Mouse (Mus musculus) T-helper 1 cell (primary cell): Measurements from ENCODE around the gene Lekr1.

ENCODE experiments used
- in situ Hi-C: fragments of 300-600 bp; cut with MboI, MseI; formaldehyde crosslinking; loops from one replicate; pipeline ENCODE4 v1.15.1; 2025; ENCODE audit warnings: high pct_unique_total_duplicates

Gene Lekr1

GRCm38 (mm10) chr3:65665977-65666766, at the start of gene Lekr1:
TSS of gene Lekr1 (plus strand) at chr3:65666228.
- in situ Hi-C loops: no loop called here

DNA sequence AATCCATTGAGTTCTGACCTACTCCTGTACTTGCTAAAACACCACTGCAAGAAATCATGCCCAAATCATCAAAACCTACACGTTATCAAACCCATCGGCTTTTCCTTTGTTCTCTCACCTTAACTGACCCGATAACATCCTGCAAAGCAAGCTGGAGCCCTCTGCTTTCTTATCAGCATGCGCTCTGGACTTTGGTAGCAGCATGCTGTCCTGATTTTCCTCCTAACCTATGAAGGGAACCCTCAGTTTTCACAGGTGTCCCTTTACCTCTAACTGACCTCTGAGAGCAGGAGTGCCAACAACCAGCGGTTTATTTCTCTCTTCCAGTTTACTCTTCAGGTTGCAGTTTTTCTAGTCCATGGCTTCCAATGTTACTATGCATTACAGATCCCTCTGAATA, 48.5 kb upstream of the Lekr1 start:
- in situ Hi-C loops: no loop called here

GRCm38 (mm10) chr3:65619340-65619739, 46.7 kb upstream of the Lekr1 start:
- in situ Hi-C loops: no loop called here

DNA sequence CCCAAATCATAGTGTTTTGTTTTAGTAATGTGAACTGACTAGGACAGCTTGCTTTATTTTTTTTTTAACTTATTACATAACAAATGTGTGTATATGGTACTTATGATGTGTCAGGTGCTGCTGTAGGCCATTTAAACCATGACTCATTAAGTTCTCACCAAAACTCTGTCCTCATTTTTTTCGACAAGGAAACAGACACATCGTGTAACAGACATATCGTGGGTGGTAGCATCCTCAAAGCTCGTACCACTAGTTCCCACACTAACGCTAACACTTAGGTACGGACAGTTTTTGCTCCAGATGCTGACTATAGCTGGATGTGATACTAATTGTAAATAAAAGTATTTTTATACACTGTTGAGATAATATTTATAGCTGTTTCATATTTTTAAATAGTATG, 43.0 kb upstream of the Lekr1 start:
- in situ Hi-C loops: no loop called here

DNA sequence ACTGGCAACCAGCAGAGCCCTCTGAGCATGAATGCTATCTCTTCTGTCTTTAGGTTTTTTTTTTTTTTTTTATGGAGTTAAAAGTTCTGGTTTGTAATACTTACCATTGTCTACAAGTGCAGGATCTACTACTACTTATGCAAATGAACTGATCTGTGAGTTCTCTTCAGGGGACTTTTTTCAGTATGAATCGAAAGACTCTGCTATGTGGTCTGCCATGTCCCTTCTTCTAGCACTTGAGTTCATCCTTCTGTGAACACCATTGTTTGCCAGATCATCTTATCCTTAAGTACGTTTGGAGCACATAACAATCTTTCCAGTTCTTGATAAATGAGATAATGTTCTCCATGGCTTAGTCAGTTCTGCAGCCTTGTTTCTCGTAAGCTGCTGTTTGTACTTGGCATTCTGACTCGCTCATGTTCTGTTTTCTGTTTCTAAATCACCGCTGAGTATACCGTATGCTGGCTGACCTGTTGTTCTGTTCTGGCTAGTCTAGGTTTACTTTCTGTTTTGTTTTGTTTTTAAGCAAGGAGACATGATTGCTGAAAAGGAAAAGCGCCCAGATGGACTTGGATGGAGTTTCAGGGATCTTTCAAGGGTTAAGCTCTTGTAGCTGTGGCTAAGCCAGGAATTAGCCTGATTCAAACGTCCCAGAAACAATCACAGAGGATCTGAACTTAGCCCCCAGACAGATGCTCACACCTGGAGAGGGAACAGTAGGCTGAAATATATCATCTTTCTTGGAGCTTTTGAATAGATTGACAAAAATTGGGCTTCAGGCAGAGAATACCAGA, 40.3 kb upstream of the Lekr1 start:
- in situ Hi-C loops: no loop called here

DNA sequence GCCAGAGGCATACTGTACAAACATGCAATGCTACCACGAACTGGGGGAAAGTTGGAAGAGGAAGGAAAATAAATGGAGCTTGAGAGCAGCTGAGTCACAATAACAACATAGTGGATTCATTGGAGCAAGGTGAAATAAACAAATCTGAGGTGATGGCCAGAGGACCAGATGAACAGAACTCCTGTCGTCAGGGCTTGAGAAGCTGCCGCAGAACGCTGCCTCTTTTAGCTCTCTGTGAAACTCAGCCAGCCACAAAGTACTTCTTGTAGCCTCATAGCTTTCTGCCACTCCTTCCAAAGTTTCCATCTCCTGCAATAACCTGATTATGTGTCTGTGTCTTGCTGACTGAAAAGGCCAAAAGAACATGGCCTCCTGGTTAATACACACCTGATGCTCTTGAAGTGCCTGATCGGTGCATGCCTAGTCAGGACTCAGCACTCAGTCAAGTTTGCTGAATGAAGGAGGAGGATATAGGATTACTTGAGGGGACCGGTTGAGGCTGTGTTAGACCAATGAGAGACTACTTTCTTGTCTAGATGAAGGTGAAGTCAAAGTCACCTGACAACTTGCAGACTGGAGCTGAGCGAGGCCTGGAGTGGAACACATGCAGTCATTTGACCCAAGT, 39.6 kb upstream of the Lekr1 start:
- in situ Hi-C loops: no loop called here

GRCm38 (mm10) chr3:65627021-65627706, 38.9 kb upstream of the Lekr1 start:
- in situ Hi-C loops: no loop called here

DNA sequence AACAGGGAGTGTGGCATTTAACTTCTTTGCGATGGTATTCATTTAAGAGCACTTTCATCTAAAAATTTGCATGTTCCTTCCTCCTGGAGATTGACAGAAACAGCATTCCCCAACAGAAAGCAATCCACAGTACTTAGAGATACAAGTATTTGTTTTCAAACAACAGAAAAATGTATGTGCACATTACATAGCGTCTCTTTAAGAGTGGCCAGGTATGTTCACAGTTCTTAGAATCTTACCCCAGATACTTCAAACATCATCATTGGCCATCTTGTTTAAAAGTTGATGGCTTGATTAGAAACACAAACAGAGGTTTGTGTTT, 38.4 kb upstream of the Lekr1 start:
- in situ Hi-C loops: no loop called here

GRCm38 (mm10) chr3:65629565-65630112, 36.4 kb upstream of the Lekr1 start:
- in situ Hi-C loops: no loop called here

- in situ Hi-C loops: no loop called here
Observed at GRCm38 (mm10) chr3:65633604-65634003, 32.4 kb upstream of the Lekr1 start.

DNA sequence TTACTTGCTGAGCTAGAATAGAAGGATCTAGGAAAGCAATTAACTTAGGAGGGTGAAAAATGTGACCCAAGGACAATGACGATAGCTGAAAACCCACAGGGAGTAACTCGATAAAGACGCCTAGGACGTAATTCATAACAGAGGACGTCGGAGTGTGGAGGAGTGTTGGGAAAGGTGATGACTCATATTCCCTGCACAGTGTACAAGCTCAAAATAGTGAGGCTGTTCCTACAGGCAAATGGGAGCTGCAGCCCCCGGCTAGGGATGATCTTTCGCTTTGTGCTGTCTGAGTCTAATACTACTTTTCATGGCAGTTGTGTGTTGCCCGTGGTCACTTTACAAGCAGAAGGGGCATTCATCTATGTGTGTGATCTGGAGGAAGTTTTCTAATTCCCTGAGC, 30.0 kb upstream of the Lekr1 start:
- in situ Hi-C loops: no loop called here

DNA sequence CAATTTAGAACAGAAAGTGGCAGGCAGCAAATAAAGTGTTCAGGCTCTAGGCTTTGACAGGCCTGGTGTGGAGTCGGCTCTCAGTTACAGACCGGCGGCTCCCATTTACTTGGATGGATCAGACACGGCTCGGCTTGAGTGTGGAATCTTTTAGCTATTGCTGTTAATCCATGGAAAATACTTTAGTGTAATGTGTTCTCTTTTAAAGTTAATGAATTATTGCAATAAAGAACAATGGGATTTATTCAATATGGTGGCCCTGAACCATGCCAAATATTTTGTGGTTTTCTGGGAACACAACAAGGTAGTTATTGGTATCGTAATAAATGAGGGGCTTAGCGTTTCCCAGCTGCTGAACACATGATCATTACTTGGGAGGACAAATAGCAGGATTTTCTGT, 28.7 kb upstream of the Lekr1 start:
- in situ Hi-C loops: no loop called here

GRCm38 (mm10) chr3:65638896-65639295, 27.1 kb upstream of the Lekr1 start:
- in situ Hi-C loops: no loop called here

- in situ Hi-C loops: no loop called here
Observed at GRCm38 (mm10) chr3:65639454-65640014, 26.5 kb upstream of the Lekr1 start.

DNA sequence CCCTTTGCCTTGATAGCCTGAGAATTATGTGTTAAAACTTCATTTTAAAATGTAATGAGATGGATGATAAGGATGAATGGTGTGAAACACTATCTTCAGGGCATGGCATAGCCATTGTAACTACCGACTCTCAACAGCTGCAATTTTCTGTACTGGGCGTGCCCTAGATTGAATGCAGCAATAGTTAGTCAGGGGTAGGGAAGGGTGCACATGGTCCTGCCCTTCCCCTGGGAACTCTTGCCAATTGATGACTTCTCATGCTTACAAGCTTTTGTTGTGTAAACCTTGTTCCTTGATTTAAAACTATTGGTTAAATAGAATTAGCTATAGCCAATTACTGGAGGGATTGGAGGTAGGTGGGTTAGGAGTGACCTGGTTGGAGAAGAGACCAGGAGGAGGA, 23.1 kb upstream of the Lekr1 start:
- in situ Hi-C loops: no loop called here

DNA sequence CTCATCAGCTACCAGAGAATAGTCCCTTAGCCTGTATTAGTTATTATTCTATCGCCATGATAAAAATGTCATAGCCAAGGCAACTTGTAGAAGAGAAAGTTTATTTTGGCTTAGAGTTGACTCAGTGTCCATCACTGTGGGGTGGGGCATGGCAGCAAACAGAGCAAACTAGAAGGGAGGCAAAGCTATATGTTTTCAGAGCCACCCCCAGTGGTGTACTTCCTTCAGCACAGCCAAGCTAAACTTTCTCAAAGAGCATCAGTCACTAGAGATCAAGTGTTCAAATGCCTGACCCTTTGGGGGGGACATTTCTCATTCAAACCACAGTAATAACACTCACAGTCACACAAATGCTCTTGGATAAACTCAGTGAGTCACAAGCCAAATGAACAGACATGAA, 22.4 kb upstream of the Lekr1 start:
- in situ Hi-C loops: no loop called here

- in situ Hi-C loops: no loop called here
Observed at GRCm38 (mm10) chr3:65647592-65647991, 18.4 kb upstream of the Lekr1 start.

DNA sequence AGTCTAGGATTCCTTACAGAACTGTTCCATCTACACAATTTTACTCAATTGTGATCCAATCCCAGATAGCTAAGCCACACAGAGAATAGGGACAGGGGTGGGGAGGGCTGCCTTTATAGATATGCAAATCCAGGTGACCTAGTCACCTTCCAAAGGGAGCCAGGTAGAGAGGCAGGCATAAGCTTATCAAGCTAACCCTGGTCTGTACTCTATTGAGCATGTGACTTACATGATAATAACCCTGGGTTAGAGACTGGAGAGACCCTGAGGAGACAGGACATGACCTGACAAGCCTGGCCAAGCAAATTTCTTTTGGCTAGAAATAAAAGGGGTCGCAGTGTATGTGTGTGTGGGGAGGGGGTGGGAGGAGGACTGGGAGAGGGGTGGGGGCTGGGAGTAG, 17.1 kb upstream of the Lekr1 start:
- in situ Hi-C loops: no loop called here

DNA sequence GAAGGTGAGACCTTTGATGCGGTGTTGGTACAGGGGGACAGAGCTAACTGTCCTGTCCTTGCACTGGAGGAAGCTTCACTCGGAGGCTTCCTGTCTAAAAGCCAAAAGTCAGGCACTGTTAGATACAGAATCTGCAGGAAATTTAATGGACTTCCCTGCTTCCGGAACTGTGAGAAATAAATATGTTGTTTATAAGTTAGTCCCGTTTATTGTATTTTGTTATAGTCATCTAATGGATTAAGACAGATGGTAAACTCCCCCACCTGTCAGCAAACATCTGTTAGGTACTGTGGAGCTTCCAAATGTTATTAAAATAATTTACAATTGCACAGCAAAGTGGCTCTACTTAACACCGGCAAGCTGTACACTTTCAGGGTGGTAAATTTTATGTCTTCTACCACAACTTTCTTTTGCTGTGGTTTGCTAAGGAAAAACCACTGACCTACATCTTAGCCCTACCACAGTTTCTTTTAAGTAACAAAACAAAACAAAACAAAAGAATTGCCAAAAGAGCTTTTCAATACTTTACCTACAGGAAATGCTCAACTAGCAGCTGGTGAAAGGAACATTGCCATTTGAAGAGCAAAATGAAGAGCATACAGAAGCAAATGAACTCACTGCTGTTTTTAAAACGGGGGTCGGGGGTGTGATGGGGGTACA, 15.7 kb upstream of the Lekr1 start:
- in situ Hi-C loops: no loop called here

- in situ Hi-C loops: loop anchor here (5.0 kb wide), 1 partner anchor 127 kb away; the partner anchor contains the start of gene Tiparp
Observed at GRCm38 (mm10) chr3:65654541-65655206, 11.4 kb upstream of the Lekr1 start.
